Mouse (Mus musculus) liver, embryonic 12.5 days (tissue): ENCODE data around the gene Gm5938. TPM values are rescaled to one million over a fixed set of nuclear protein-coding genes. Genes with fewer than 3 reads are reported as not detected.

Source experiments
- ATAC-seq: fragments of 200-750 bp; cut with Nextera tagmentation; 2 replicates; pipeline ENCODE4 v1.8.0; 2017; ENCODE audit warnings: moderate number of reproducible peaks, mild to moderate bottlenecking, moderate library complexity
- H3K27ac ChIP-seq: fragments of 300-500 bp; sonication (generic); 2 replicates; pipeline ENCODE4 v1.5.1; 2016; ENCODE audit warnings: mild to moderate bottlenecking
- H3K27me3 ChIP-seq: fragments of 300-500 bp; sonication (generic); replicated peaks from 2 replicates; pipeline ENCODE4 v1.6.1; 2016; ENCODE audit warnings: mild to moderate bottlenecking, moderate library complexity
- H3K36me3 ChIP-seq: fragments of 300-500 bp; sonication (generic); 2 replicates; pipeline ENCODE4 v1.6.1; 2016; ENCODE audit warnings: mild to moderate bottlenecking, moderate library complexity
- H3K4me1 ChIP-seq: fragments of 300-500 bp; sonication (generic); 2 replicates; pipeline ENCODE4 v1.6.1; 2016
- H3K4me2 ChIP-seq: fragments of 300-500 bp; sonication (generic); 2 replicates; pipeline ENCODE4 v1.6.1; 2016; ENCODE audit warnings: mild to moderate bottlenecking, moderate library complexity
- H3K4me3 ChIP-seq: fragments of 300-500 bp; sonication (generic); 2 replicates; pipeline ENCODE4 v1.5.1; 2016; ENCODE audit warnings: mild to moderate bottlenecking, moderate library complexity
- H3K9ac ChIP-seq: fragments of 300-500 bp; sonication (generic); 2 replicates; pipeline ENCODE4 v1.6.1; 2016; ENCODE audit warnings: mild to moderate bottlenecking, moderate library complexity
- H3K9me3 ChIP-seq: fragments of 300-500 bp; sonication (generic); replicated peaks from 2 replicates; pipeline ENCODE4 v1.6.1; 2016; ENCODE audit warnings: mild to moderate bottlenecking, moderate library complexity
- WGBS: fragments of 180-500 bp; shearing (Covaris S2); methylation state at CpG from one replicate; pipeline ENCODE4 v1.1.7; 2016; ENCODE audit not compliant: insufficient replicate concordance; 5-methylcytosine and 5-hydroxymethylcytosine counted together
- polyA plus RNA-seq: library from polyadenylated mRNA; unstranded; fragments of >200 nt; fragmentation: Nextera tagmentation; extraction: Ambion mirVana; gene quantifications from 2 replicates; pipeline ENCODE4 v1.2.1, GENCODE M21; 2016

Gene Gm5938
- polyA plus RNA-seq, result not detected in 2 replicates

DNA sequence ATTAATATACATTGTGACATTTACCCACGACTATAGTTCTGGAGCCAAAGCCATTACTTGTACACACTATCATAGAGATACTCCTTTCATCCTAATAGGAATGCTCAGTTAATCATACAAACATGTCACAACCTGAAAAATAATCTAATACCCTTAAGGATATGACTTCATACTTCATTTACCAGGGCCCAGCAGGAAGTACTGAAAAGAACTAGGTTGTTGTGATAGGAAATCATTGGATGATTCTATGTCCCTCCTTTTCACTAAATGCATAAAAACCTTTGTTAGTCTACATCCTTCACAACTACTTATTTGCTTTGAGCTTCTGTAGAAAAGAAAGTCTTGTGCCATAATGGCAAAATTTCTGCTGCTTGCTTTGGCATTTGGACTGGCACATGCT is at the start of gene Gm5938:
Gm5938 (plus strand) TSS at position 301 of the 400 bp plus-strand sequence.
- Histone ChIP-seq H3K9ac (no peak within 1 kb of the TSS), H3K27me3 (no peaks in the 10 kb centered on the region), H3K27ac (no peak within 1 kb of the TSS), H3K36me3 (no peaks in the 10 kb centered on the region), H3K4me1 (no peaks in the 10 kb centered on the region), H3K4me2 (no peak within 1 kb of the TSS), H3K4me3 (no peak within 1 kb of the TSS), H3K9me3 (no peaks in the 10 kb centered on the region)
- no peak for ATAC-seq
- 47% methylated on average over 1 of the region's 1 CpGs for WGBS

- no peak for ATAC-seq
- H3K9ac ChIP-seq, result no peak within 1 kb of the TSS
Measured at GRCm38 (mm10) chrX:78091274-78091673, 34.0 kb upstream of the Gm5938 start, which contains the start of gene Obp1a. Gene Obp1a (minus strand): TSS chrX:78091374.

More at GRCm38 (mm10) chrX:78091274-78091673, 34.0 kb upstream of the Gm5938 start, which contains the start of gene Obp1a:
- Histone ChIP-seq H3K27me3 (no peaks in the 10 kb centered on the region), H3K27ac (no peak within 1 kb of the TSS), H3K36me3 (no peaks in the 10 kb centered on the region), H3K4me3 (no peak within 1 kb of the TSS), H3K4me2 (no peak within 1 kb of the TSS), H3K9me3 (no peaks in the 10 kb centered on the region), H3K4me1 (no peaks in the 10 kb centered on the region)

Other genes starting within 250 kb of the Gm5938 start
- not detected in 2 replicates for gene 5430402E10Rik, start 200.4 kb upstream of the Gm5938 start, polyA plus RNA-seq
- gene Obp1a, start 34.1 kb upstream of the Gm5938 start, polyA plus RNA-seq, result not detected in 2 replicates
- gene Obp1b, start 61.3 kb downstream of the Gm5938 start, polyA plus RNA-seq, result not detected in 2 replicates
- not detected in 2 replicates for gene Gm14743, start 120.5 kb downstream of the Gm5938 start, polyA plus RNA-seq
- not detected in 2 replicates for gene 4930480E11Rik, start 244.2 kb downstream of the Gm5938 start, polyA plus RNA-seq